Mouse (Mus musculus) mouse trophoblast stem cell (cell line): Measurements from ENCODE around the gene Eci3.

Experiments
- in situ Hi-C, 2 experiments: fragments of 300-500 bp; cut with MseI, MboI; formaldehyde crosslinking; loops; 2 replicates in 1 of 2; 3 replicates in 1 of 2; pipeline ENCODE4 v1.15.1; 2025

Gene Eci3

GRCm38 (mm10) chr13:34934931-34935644, 28.5 kb downstream of the Eci3 start:
- in situ Hi-C loops = no loop called here

GRCm38 (mm10) chr13:34924210-34924609, 39.4 kb downstream of the Eci3 start, which contains the start of the genes Fam217a and 4933417A18Rik:
Fam217a (minus strand) TSS chr13:34924310.
4933417A18Rik (plus strand) TSS chr13:34924409.
- in situ Hi-C loops = no loop called here

GRCm38 (mm10) chr13:34916520-34917167, 47.0 kb downstream of the Eci3 start:
- in situ Hi-C loops = no loop called here

- in situ Hi-C loops = no loop called here
Observed at GRCm38 (mm10) chr13:34914614-34915013, 49.0 kb downstream of the Eci3 start.
